Mouse (Mus musculus): ENCODE measurements at regions not wholly inside any gene's neighbourhood (a gene's known extent, or its start where the extent isn't known, plus 50 kb on each side); places are given as distances from the start of the nearest gene placed in this dataset.
A peak's percentile ranks its signal among the peaks of the same experiment; 100 is the strongest.

DNA sequence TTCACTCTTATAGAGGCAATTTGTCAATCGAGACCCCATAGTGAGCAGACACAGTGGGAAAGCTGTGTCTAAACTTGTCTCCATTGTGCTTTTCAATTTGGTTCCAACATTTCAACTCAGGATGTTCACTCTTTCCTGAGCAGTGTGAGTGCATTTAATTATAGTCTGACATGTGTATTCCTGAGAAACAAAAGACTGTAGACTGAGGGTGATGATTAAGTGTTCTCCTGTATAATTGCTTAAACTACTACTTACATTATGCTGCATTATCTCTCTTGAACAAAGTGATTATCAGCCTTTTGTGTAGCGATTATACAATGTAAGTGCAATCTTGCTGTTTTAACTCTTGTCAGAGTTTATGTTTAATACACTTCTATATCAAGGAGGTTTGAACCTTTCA lies 87.9 kb downstream of the 1700008P02Rik start:
- DNase-seq (ENCODE audit: low spot score): no peak

GRCm38 (mm10) chr3:6525987-6526386 lies 94.3 kb downstream of the 1700008P02Rik start:
- DNase-seq (ENCODE audit: low spot score): no peak

DNA sequence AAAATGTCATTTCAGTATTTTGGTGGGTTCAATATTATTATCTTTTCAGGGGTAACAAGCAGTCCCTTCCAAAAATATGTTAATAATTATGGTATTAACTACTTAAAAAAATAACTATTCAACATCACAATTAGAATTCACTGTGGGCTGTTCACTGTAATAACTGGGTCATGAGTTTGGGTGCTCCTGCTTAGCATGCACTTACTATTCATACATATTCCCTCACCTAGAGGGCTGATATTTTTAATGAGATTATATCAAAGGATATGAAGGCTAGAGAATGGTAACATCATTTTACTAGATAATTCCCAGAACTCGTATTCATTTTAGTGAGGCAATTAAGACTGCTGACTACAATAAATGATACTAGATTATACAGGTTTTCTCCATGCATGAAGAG lies 95.1 kb downstream of the 1700008P02Rik start:
- DNase-seq (ENCODE audit: low spot score): no peak

- no peak for DNase-seq (ENCODE audit: low spot score)
Measured at GRCm38 (mm10) chr3:6511351-6511750, 108.9 kb downstream of the 1700008P02Rik start.

- DNase-seq (ENCODE audit: low spot score): peak; percentile 3
Measured at GRCm38 (mm10) chr3:6504136-6504535, 116.1 kb downstream of the 1700008P02Rik start.

- no peak for DNase-seq (ENCODE audit: low spot score)
Measured at GRCm38 (mm10) chr3:6484041-6484440, 136.2 kb downstream of the 1700008P02Rik start.

- no peak for DNase-seq (ENCODE audit: low spot score)
Measured at GRCm38 (mm10) chr3:6481610-6482009, 138.6 kb downstream of the 1700008P02Rik start.

Measured in yolk sac, embryonic 10.5 days (tissue).